In the genomic region with DNA sequence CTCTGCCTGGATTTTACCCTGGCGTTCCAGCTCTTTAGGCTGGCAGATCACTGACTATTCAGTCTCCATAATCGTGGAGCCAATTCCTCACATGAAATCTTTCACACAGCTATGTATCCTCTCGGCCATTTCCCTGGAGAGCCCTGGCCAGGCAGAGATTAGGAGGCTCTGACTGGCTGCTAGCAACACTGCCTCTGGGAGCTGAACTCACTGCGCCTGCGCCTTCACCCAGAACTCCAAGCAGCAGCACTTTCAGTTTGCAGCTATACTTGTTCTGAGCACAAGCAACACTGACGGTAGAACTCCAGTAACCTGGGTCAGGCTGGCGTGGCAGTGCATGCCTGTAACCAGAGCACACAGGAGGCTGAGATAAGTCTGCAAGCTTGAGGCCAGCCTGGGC, we compare ENCODE assay signal across 9 mouse cellular contexts. TPM values are rescaled to one million over a fixed set of nuclear protein-coding genes. Genes with fewer than 3 reads are reported as not detected.
A peak's percentile ranks its signal among the peaks of the same experiment; 100 is the strongest.
DNase-seq lines count a peak whose midpoint lies in the region; ATAC-seq and TF ChIP-seq lines count a peak whose summit lies in the region.
"Had no signal": no experiment of that assay in that cellular context is flagged by ENCODE, and none has a peak within 500 bp of the region (broad histone marks: within the 10 kb centered on the region; RNA-seq: fewer than 3 reads in every experiment).

No protein-coding gene starts in this region.

- DNase-seq in lung, postnatal 36 days, result peak; percentile 35
- DNase-seq in lung, adult 2 months, result no peak
- DNase-seq in gastrocnemius, adult 18-20 months (ENCODE audit: low spot score), result peak; percentile 52
- no peak for DNase-seq in right cerebral cortex, adult 2 months (ENCODE audit: low spot score in 2 of 2)
- no peak for DNase-seq in right cerebral cortex, postnatal 36 days (ENCODE audit: low spot score in 2 of 2)

- no peak overlapping the region for H3K4me2 ChIP-seq in hindbrain, embryonic 12.5 days (replicated peaks)

- no peaks in the 10 kb centered on the region for H3K27me3 ChIP-seq in hindbrain, embryonic 12.5 days

- TF ChIP-seq POLR2A in lung, adult 2 months (IDR thresholded peaks at IDR 0.05; ENCODE audit: borderline replicate concordance, extremely low read depth, low read depth, low read length), result no peak

- H3K9me3 ChIP-seq in hindbrain, embryonic 12.5 days (replicated peaks), result no peaks in the 10 kb centered on the region
- H3K9me3 ChIP-seq: G1E had no signal

- TF ChIP-seq CTCF in lung, adult 2 months (IDR thresholded peaks at IDR 0.05; ENCODE audit: insufficient read depth, low read length), result no peak

- no peak for ATAC-seq in hindbrain, embryonic 12.5 days (ENCODE audit: low FRiP score)
- peak; percentile 7; the same call in 1 of the 2 replicates for ATAC-seq in megakaryocyte progenitor cell, adult 5-6 weeks (replicated peaks; ENCODE audit: poor library complexity)
- ATAC-seq in activated CD4-positive, CD25-positive, alpha-beta regulatory T cell, adult 4 months, result no peak

- 62% methylated on average over 7 of the region's 7 CpGs for WGBS in lung, adult 2 months
- WGBS in hindbrain, embryonic 12.5 days, result 77% methylated on average over 7 of the region's 7 CpGs

- no peaks in the 10 kb centered on the region for H3K36me3 ChIP-seq in hindbrain, embryonic 12.5 days

- no peak overlapping the region for H3K9ac ChIP-seq in hindbrain, embryonic 12.5 days

- H3K27ac ChIP-seq in hindbrain, embryonic 12.5 days, result peak overlapping the region; percentile 35; the same call in 1 of the 2 replicates

- H3K4me1 ChIP-seq in lung, adult 2 months (ENCODE audit: control insufficient read depth, insufficient read depth, low read length), result peaks cover 24% of the 10 kb centered on the region
- peaks cover 38% of the 10 kb centered on the region for H3K4me1 ChIP-seq in hindbrain, embryonic 12.5 days

- H3K4me3 ChIP-seq in lung, adult 2 months (replicated peaks; ENCODE audit: extremely low read depth, low read depth, low read length), result no peak overlapping the region
- no peak overlapping the region for H3K4me3 ChIP-seq in hindbrain, embryonic 12.5 days

RNA-seq across cellular contexts. Expression of a gene that starts 32.1 kb away (rescaled TPM):
- 112 and 120 TPM in 2 replicates for polyA plus RNA-seq in lung, adult 2 months (2012; rRNA removed)
- 10 to 100 TPM; 21.7 to 24.4 TPM for total RNA-seq in gastrocnemius, adult 18-20 months (2021)
- polyA plus RNA-seq in hindbrain, embryonic 12.5 days (2016; fragmentation: Nextera tagmentation; extraction: Ambion mirVana), result 57.8 and 60.5 TPM in 2 replicates
- total RNA-seq in megakaryocyte progenitor cell, adult 5-6 weeks (2015), result 45.4 and 50.2 TPM in 2 replicates
- 33.6 and 33.9 TPM in 2 replicates for total RNA-seq in megakaryocyte progenitor cell, adult 5-6 weeks (2017)
- 1 to 10 TPM; 3.9 to 4.6 TPM for polyA plus RNA-seq in activated CD4-positive, CD25-positive, alpha-beta regulatory T cell, adult 4 months (2017; shearing (Covaris generic))

Comparison
In these comparisons a context has a peak if more than half of its experiments do, and no peak if none do; other contexts are left out.
1. DNase-seq: peak in lung, postnatal 36 days (single experiment) and gastrocnemius, adult 18-20 months (single experiment); none in lung, adult 2 months (single experiment), right cerebral cortex, adult 2 months (0 of 2) and right cerebral cortex, postnatal 36 days (0 of 2).
2. RNA of a gene that starts 32.1 kb away (polyA plus RNA-seq): 112 to 120 TPM in lung, adult 2 months and 57.8 to 60.5 TPM in hindbrain, embryonic 12.5 days; 3.9 to 4.6 TPM in activated CD4-positive, CD25-positive, alpha-beta regulatory T cell, adult 4 months; every median in the first group is over 10 times any median in the second.